Mouse (Mus musculus) heart, embryonic 10.5 days (tissue): ENCODE results near the gene Mesp2. TPM values are rescaled to one million over a fixed set of nuclear protein-coding genes. Genes with fewer than 3 reads are reported as not detected.

ENCODE experiments used
- DNase-seq: peaks from one replicate; pipeline ENCODE4 v3.0.0-alpha.2; 2017; ENCODE audit warnings: low spot score
- H3K27ac ChIP-seq: fragments of 300-500 bp; sonication (generic); 2 replicates; pipeline ENCODE4 v1.5.1; 2016; ENCODE audit warnings: mild to moderate bottlenecking
- H3K27me3 ChIP-seq: fragments of 300-500 bp; sonication (generic); 2 replicates; pipeline ENCODE4 v1.6.1; 2016; ENCODE audit warnings: mild to moderate bottlenecking; ENCODE audit not compliant: poor library complexity, insufficient read depth, severe bottlenecking
- H3K36me3 ChIP-seq: fragments of 300-500 bp; sonication (generic); 2 replicates; pipeline ENCODE4 v1.6.1; 2016; ENCODE audit warnings: mild to moderate bottlenecking, moderate library complexity
- H3K4me1 ChIP-seq: fragments of 300-500 bp; sonication (generic); 2 replicates; pipeline ENCODE4 v1.6.1; 2016; ENCODE audit warnings: mild to moderate bottlenecking
- H3K4me3 ChIP-seq: fragments of 300-500 bp; sonication (generic); 2 replicates; pipeline ENCODE4 v1.5.1; 2016; ENCODE audit warnings: mild to moderate bottlenecking, moderate library complexity
- H3K9me3 ChIP-seq: fragments of 300-500 bp; sonication (generic); 2 replicates; pipeline ENCODE4 v1.6.1; 2016; ENCODE audit warnings: mild to moderate bottlenecking, moderate library complexity
- WGBS: fragments of 180-500 bp; shearing (Covaris S2); methylation state at CpG from one replicate; pipeline ENCODE4 v1.1.7; 2016; 5-methylcytosine and 5-hydroxymethylcytosine counted together
- polyA plus RNA-seq: library from polyadenylated mRNA; unstranded; fragments of >200 nt; fragmentation: Nextera tagmentation; extraction: Ambion mirVana; gene quantifications from 2 replicates; pipeline ENCODE4 v1.2.1, GENCODE M21; 2016

Mesp2 gene
- polyA plus RNA-seq, 1 experiment from 2014 or later, result 0.48 TPM

GRCm38 (mm10) chr7:79819996-79820395 is 9.5 kb downstream of the Mesp2 start:
- no peak for DNase-seq
- Histone ChIP-seq H3K9me3 (no peaks in the 10 kb centered on the region), H3K27me3 (peaks cover 12% of the 10 kb centered on the region; the same call in 1 of the 2 replicates), H3K4me3 (no peak overlapping the region), H3K27ac (peak overlapping the region; percentile 60; the same call in 1 of the 2 replicates), H3K36me3 (no peaks in the 10 kb centered on the region), H3K4me1 (peaks cover 38% of the 10 kb centered on the region)
- 45% methylated on average over 11 of the region's 11 CpGs for WGBS

DNA sequence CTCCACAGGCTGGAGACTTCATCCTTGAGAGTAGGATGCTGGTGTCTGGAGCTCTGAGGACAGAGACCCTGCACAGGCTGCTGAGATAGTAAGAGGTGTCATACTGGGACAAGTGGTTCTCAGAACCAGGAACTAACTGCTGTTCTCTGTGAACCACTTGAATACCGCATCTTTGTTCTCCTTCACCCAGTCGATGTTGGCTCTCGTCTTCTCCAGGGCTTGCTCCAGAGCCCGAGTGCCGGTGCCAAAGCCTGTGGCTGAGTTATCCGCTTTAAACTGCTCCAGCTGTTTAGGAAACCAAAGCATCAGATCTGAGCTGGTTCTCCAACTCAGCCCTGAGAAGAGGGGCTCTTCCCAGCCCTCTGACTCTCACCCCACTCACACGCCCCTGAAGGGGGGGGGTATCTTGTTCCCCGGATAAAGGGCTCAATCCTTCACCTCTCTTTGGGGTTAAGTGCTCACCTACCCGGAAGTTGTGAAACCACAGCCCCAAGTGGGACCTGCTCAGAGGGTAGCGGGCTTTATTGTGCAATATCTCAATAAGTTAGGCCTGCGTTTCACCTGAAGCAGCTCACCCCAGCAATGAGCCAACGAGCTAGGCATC is 11.7 kb downstream of the Mesp2 start:
- no peak overlapping the region for H3K27ac ChIP-seq
- WGBS, result 77% methylated on average over 12 of the region's 12 CpGs
- H3K9me3 ChIP-seq, result no peaks in the 10 kb centered on the region
- DNase-seq, result no peak
- H3K4me1 ChIP-seq, result peaks cover 38% of the 10 kb centered on the region
- no peaks in the 10 kb centered on the region for H3K36me3 ChIP-seq
- peaks cover 4% of the 10 kb centered on the region; the same call in 1 of the 2 replicates for H3K27me3 ChIP-seq
- H3K4me3 ChIP-seq, result no peak overlapping the region

GRCm38 (mm10) chr7:79828341-79828740 is 17.8 kb downstream of the Mesp2 start:
- 80% methylated on average over 3 of the region's 3 CpGs for WGBS

DNA sequence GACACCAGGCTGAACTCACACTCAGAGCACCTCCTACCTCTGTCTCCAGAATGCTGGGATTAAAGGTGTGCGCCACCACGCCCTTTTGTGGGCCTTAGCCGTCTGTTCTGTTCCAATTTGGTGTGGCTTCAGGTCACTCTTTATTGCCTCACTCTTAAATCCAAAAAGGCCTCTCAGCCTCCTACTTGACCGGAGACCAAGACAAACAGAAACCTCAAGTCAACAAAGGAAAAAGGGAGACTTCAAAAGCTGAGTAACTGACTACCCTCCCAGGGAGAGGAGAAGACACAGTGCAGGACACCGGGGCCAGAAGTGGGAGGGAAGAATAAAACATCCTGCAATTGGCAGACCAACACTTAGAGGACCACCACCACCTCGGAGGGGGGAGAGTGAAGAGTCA is 20.6 kb downstream of the Mesp2 start:
- no peak overlapping the region for H3K27ac ChIP-seq
- H3K9me3 ChIP-seq, result no peaks in the 10 kb centered on the region
- H3K36me3 ChIP-seq, result no peaks in the 10 kb centered on the region
- no peaks in the 10 kb centered on the region for H3K27me3 ChIP-seq
- 71% methylated on average over 6 of the region's 6 CpGs for WGBS
- no peak for DNase-seq
- 0 out of 2 replicates have a peak, but pooled peaks cover 3% of the 10 kb centered on the region for H3K4me1 ChIP-seq
- no peak overlapping the region for H3K4me3 ChIP-seq

More at GRCm38 (mm10) chr7:79828341-79828740, 17.8 kb downstream of the Mesp2 start:
- H3K36me3 ChIP-seq, result no peaks in the 10 kb centered on the region
- no peak overlapping the region for H3K4me3 ChIP-seq
- H3K27me3 ChIP-seq, result no peaks in the 10 kb centered on the region
- H3K27ac ChIP-seq, result no peak overlapping the region
- no peaks in the 10 kb centered on the region for H3K9me3 ChIP-seq
- no peak for DNase-seq
- no peaks in the 10 kb centered on the region for H3K4me1 ChIP-seq

- 76% methylated on average over 6 of the region's 6 CpGs for WGBS
- DNase-seq, result no peak
- no peaks in the 10 kb centered on the region for H3K9me3 ChIP-seq
- H3K36me3 ChIP-seq, result no peaks in the 10 kb centered on the region
- H3K27me3 ChIP-seq, result no peaks in the 10 kb centered on the region
- H3K27ac ChIP-seq, result no peak overlapping the region
- no peak overlapping the region for H3K4me3 ChIP-seq
- H3K4me1 ChIP-seq, result 0 out of 2 replicates have a peak, but pooled peaks cover 3% of the 10 kb centered on the region
Measured at GRCm38 (mm10) chr7:79831585-79831984, 21.1 kb downstream of the Mesp2 start.

DNA sequence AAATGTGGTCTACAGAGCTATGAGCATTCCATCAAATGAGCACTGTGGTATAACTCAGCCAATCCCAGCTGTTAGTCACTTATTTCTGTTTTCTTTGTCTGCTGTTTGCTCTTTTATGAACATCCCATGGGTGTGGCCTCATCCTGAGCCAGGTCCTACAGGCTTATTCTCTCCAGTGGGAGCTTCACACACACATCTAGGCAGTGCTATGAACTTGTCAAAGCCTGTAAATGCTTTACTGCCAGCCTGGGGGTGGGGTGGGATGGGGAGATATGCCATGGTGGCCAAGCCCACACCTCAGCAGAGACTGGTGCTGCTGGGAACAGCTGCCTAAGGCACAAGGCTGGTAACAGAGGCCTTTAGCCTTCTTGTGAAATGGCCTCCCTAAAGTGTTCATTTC is 22.5 kb downstream of the Mesp2 start:
- DNase-seq, result no peak
- Histone ChIP-seq H3K27ac (no peak overlapping the region), H3K36me3 (no peaks in the 10 kb centered on the region), H3K27me3 (no peaks in the 10 kb centered on the region), H3K4me1 (0 out of 2 replicates have a peak, but pooled peaks cover 3% of the 10 kb centered on the region), H3K9me3 (no peaks in the 10 kb centered on the region), H3K4me3 (no peak overlapping the region)

DNA sequence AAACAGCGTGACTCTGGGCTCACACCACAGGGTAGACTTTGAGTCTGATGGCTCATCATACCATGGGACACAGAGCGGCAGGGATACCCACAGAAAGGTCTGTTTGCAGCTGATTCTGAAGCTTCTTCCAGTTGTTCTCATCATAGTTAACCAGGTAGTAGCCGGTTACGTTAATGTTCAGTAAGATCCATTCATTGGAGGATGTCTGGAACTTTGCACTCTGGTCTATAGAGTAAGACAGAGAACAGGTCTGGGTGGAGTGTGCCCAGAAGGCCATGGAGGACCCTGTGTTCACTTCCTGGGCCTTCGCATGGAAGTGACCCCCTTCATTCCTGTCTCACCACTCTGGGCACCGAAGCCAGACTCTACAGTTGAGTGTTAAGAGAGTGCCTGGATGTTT is 24.7 kb downstream of the Mesp2 start:
- Histone ChIP-seq H3K4me3 (no peak overlapping the region), H3K27me3 (no peaks in the 10 kb centered on the region), H3K4me1 (0 out of 2 replicates have a peak, but pooled peaks cover 3% of the 10 kb centered on the region), H3K27ac (no peak overlapping the region), H3K9me3 (no peaks in the 10 kb centered on the region), H3K36me3 (no peaks in the 10 kb centered on the region)
- DNase-seq, result no peak
- WGBS, result 92% methylated on average over 6 of the region's 6 CpGs

DNA sequence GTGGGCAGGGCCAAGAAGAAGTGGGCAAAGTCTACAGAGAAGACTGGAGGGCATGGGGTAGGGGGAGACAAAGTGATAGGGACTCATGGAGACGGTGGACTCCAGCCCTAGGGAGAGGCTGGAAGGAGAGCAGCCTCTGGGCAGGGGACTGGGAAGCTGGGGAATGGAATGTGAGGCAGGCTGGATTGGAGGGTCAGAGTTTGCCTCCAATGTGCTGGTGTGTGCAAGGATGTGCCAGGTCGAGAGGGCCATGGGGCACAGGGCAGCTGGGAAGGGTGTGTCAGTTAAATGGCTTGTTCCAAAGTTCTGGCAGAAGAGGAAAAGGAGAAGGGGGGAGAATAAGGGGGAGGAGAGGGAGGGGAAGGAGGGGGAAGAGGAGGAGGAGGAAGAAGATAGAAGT is 26.7 kb downstream of the Mesp2 start:
- no peak overlapping the region for H3K4me3 ChIP-seq
- H3K36me3 ChIP-seq, result no peaks in the 10 kb centered on the region; the same call in 1 of the 2 replicates
- no peak for DNase-seq
- 0 out of 2 replicates have a peak, but pooled peaks cover 8% of the 10 kb centered on the region for H3K27me3 ChIP-seq
- H3K27ac ChIP-seq, result no peak overlapping the region
- peaks cover 5% of the 10 kb centered on the region for H3K4me1 ChIP-seq
- 70% methylated on average over 2 of the region's 2 CpGs for WGBS
- no peaks in the 10 kb centered on the region for H3K9me3 ChIP-seq

GRCm38 (mm10) chr7:79842163-79842562 is 31.6 kb downstream of the Mesp2 start:
- Histone ChIP-seq H3K9me3 (no peaks in the 10 kb centered on the region), H3K4me1 (peaks cover 18% of the 10 kb centered on the region), H3K27ac (no peak overlapping the region), H3K36me3 (no peaks in the 10 kb centered on the region; the same call in 1 of the 2 replicates), H3K27me3 (peaks cover 27% of the 10 kb centered on the region), H3K4me3 (no peak overlapping the region)
- no peak for DNase-seq
- WGBS, result 62% methylated on average over 7 of the region's 7 CpGs

GRCm38 (mm10) chr7:79844090-79844802 is 33.7 kb downstream of the Mesp2 start:
- Histone ChIP-seq H3K27ac (0 out of 2 replicates have a peak overlapping the region, but pooled peaks have one; percentile 25), H3K36me3 (no peaks in the 10 kb centered on the region; the same call in 1 of the 2 replicates), H3K27me3 (peaks cover 33% of the 10 kb centered on the region), H3K4me3 (no peak overlapping the region), H3K4me1 (peaks cover 29% of the 10 kb centered on the region), H3K9me3 (no peaks in the 10 kb centered on the region)
- DNase-seq, result no peak
- 72% methylated on average over 8 of the region's 8 CpGs for WGBS

GRCm38 (mm10) chr7:79846342-79846741 is 35.8 kb downstream of the Mesp2 start:
- no peak overlapping the region for H3K27ac ChIP-seq
- H3K4me1 ChIP-seq, result peaks cover 29% of the 10 kb centered on the region
- H3K27me3 ChIP-seq, result peaks cover 34% of the 10 kb centered on the region
- no peak overlapping the region for H3K4me3 ChIP-seq
- WGBS, result 79% methylated on average over 2 of the region's 2 CpGs
- H3K9me3 ChIP-seq, result no peaks in the 10 kb centered on the region
- no peaks in the 10 kb centered on the region for H3K36me3 ChIP-seq
- no peak for DNase-seq

- WGBS, result 5% methylated on average over 53 of the region's 53 CpGs
- H3K36me3 ChIP-seq, result no peaks in the 10 kb centered on the region
- H3K4me1 ChIP-seq, result peaks cover 23% of the 10 kb centered on the region
- peaks cover 24% of the 10 kb centered on the region for H3K27me3 ChIP-seq
- no peaks in the 10 kb centered on the region for H3K9me3 ChIP-seq
- peak overlapping the region; percentile 61 for H3K4me3 ChIP-seq
- peak overlapping the region; percentile 79 for H3K27ac ChIP-seq
- peak; percentile 80 for DNase-seq
Measured at GRCm38 (mm10) chr7:79847456-79848451, 37.2 kb downstream of the Mesp2 start.
